Mouse (Mus musculus) intestine, embryonic 14.5 days (tissue): ENCODE data around the gene Imp3. TPM values are rescaled to one million over a fixed set of nuclear protein-coding genes. Genes with fewer than 3 reads are reported as not detected.
A peak's percentile ranks its signal among the peaks of the same experiment; 100 is the strongest.

Experiments
- ATAC-seq: fragments of 200-750 bp; cut with Nextera tagmentation; replicated peaks from 2 replicates; pipeline ENCODE4 v1.8.0; 2017; ENCODE audit warnings: low read depth, moderate number of reproducible peaks, moderate TSS enrichment, moderate library complexity; ENCODE audit not compliant: low FRiP score, low TSS enrichment
- DNase-seq: peaks from one replicate; pipeline ENCODE4 v3.0.0-alpha.2; 2018; ENCODE audit warnings: low spot score
- H3K27ac ChIP-seq: fragments of 300-500 bp; sonication (generic); 2 replicates; pipeline ENCODE4 v1.5.1; 2014; ENCODE audit warnings: low read depth, mild to moderate bottlenecking, control low read depth
- H3K27me3 ChIP-seq: fragments of 300-500 bp; sonication (generic); replicated peaks from 2 replicates; pipeline ENCODE4 v1.6.1; 2014; ENCODE audit warnings: low read length, control low read depth; ENCODE audit not compliant: control insufficient read depth, insufficient read depth
- H3K36me3 ChIP-seq: fragments of 300-500 bp; sonication (generic); 2 replicates; pipeline ENCODE4 v1.6.1; 2014; ENCODE audit warnings: low read length, control low read depth; ENCODE audit not compliant: control insufficient read depth, insufficient read depth
- H3K4me1 ChIP-seq: fragments of 300-500 bp; sonication (generic); replicated peaks from 2 replicates; pipeline ENCODE4 v1.6.1; 2014; ENCODE audit warnings: low read length, control low read depth, mixed read lengths; ENCODE audit not compliant: control insufficient read depth, insufficient read depth
- H3K4me2 ChIP-seq: fragments of 300-500 bp; sonication (generic); 2 replicates; pipeline ENCODE4 v1.6.1; 2014; ENCODE audit warnings: low read length
- H3K4me3 ChIP-seq: fragments of 300-500 bp; sonication (generic); 2 replicates; pipeline ENCODE4 v1.5.1; 2014; ENCODE audit warnings: low read depth, low read length, control low read depth, mixed read lengths
- H3K9ac ChIP-seq: fragments of 300-500 bp; sonication (generic); 2 replicates; pipeline ENCODE4 v1.6.1; 2014; ENCODE audit warnings: mild to moderate bottlenecking, low read length
- H3K9me3 ChIP-seq: fragments of 300-500 bp; sonication (generic); 2 replicates; pipeline ENCODE4 v1.6.1; 2016; ENCODE audit warnings: low read length, control low read depth; ENCODE audit not compliant: control insufficient read depth
- WGBS: fragments of 180-500 bp; shearing (Covaris S2); extraction: QIAGEN DNeasy Blood & Tissue Kit; methylation state at CpG from one replicate; pipeline ENCODE4 v1.1.7; 2014; 5-methylcytosine and 5-hydroxymethylcytosine counted together
- polyA plus RNA-seq: library from polyadenylated mRNA; unstranded; fragments of >200 nt; fragmentation: Nextera tagmentation; extraction: Ambion mirVana; gene quantifications from 2 replicates; pipeline ENCODE4 v1.2.1, GENCODE M21; 2014

Gene Imp3
- polyA plus RNA-seq, 1 experiment from 2014 or later = 82.5 TPM

DNA sequence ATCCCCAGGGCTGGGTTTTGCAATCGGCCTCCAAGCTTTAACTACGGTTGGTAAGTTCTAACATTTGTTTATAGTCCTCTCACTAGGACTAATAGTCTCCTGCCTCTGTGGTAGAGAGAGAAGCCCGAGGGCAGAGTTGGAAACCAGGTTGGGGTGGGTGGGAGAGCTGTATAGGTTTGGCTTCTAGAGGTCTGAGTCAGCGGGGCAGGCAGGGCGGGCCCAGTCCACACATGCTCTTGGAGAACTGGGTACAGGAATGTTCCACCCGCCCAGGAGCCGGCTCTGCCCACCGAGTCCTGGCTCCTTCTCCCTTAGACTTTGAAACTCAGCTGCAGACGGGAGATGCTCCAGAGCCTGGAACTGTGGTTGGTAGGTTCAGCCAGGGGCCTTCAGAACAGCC, 23.3 kb upstream of the Imp3 start:
- Histone ChIP-seq H3K4me3 (no peak overlapping the region), H3K4me1 (no peaks in the 10 kb centered on the region), H3K4me2 (no peak overlapping the region), H3K36me3 (peaks cover 36% of the 10 kb centered on the region), H3K27me3 (no peaks in the 10 kb centered on the region), H3K9ac (no peak overlapping the region), H3K27ac (no peak overlapping the region), H3K9me3 (no peaks in the 10 kb centered on the region)
- no peak for DNase-seq
- 75% methylated on average over 9 of the region's 9 CpGs for WGBS
- ATAC-seq = no peak

DNA sequence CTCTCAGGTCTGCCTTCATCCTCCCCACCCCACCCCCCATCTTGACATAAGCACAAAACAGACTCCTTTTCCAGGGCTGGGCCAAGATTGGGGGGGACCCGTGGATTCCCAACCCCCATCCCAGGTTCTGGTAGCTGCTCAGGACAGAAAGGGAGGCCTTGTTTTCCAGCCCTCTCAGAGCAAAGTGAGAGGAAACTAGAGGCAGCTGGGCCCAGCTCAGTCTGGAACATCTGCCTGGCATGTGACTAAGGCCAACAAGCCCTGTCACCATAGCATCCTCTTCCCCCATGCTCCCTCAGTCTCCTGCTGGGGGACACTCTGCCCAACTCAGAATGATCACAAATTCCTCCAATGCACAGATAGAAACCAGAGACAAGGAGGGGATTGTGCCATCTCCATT, 22.2 kb upstream of the Imp3 start:
- Histone ChIP-seq H3K4me3 (no peak overlapping the region), H3K4me1 (no peaks in the 10 kb centered on the region), H3K9ac (no peak overlapping the region), H3K27me3 (no peaks in the 10 kb centered on the region), H3K9me3 (no peaks in the 10 kb centered on the region), H3K4me2 (no peak overlapping the region), H3K27ac (no peak overlapping the region), H3K36me3 (peaks cover 47% of the 10 kb centered on the region)
- DNase-seq (no peak), ATAC-seq (no peak)
- 50% methylated on average over 1 of the region's 1 CpGs for WGBS

GRCm38 (mm10) chr9:56915695-56916410, 21.4 kb upstream of the Imp3 start:
- Histone ChIP-seq H3K4me2 (no peak overlapping the region), H3K9ac (no peak overlapping the region), H3K27ac (no peak overlapping the region), H3K9me3 (no peaks in the 10 kb centered on the region), H3K4me3 (no peak overlapping the region), H3K4me1 (no peaks in the 10 kb centered on the region), H3K27me3 (no peaks in the 10 kb centered on the region), H3K36me3 (peaks cover 51% of the 10 kb centered on the region)
- ATAC-seq (no peak), DNase-seq (no peak)
- 69% methylated on average over 5 of the region's 5 CpGs for WGBS

- 69% methylated on average over 2 of the region's 2 CpGs for WGBS
- Histone ChIP-seq H3K4me3 (no peak overlapping the region), H3K9ac (no peak overlapping the region)
These were observed 20.1 kb upstream of the Imp3 start for GRCm38 (mm10) chr9:56917131-56917530.

GRCm38 (mm10) chr9:56918466-56918865, 18.8 kb upstream of the Imp3 start:
- Histone ChIP-seq H3K4me2 (no peak overlapping the region), H3K9me3 (no peaks in the 10 kb centered on the region), H3K9ac (no peak overlapping the region), H3K27me3 (no peaks in the 10 kb centered on the region), H3K4me1 (peaks cover 9% of the 10 kb centered on the region), H3K27ac (no peak overlapping the region), H3K4me3 (no peak overlapping the region), H3K36me3 (peaks cover 60% of the 10 kb centered on the region)
- DNase-seq = no peak
- no peak for ATAC-seq
- 97% methylated on average over 13 of the region's 13 CpGs for WGBS

More at GRCm38 (mm10) chr9:56917131-56917530, 20.1 kb upstream of the Imp3 start:
- no peaks in the 10 kb centered on the region for H3K4me1 ChIP-seq
- DNase-seq (no peak), ATAC-seq (no peak)
- no peak overlapping the region for H3K4me2 ChIP-seq
- H3K36me3 ChIP-seq = peaks cover 58% of the 10 kb centered on the region
- H3K9me3 ChIP-seq = no peaks in the 10 kb centered on the region
- H3K27me3 ChIP-seq = no peaks in the 10 kb centered on the region
- H3K27ac ChIP-seq = no peak overlapping the region

GRCm38 (mm10) chr9:56922746-56923145, 14.5 kb upstream of the Imp3 start:
- Histone ChIP-seq H3K9ac (no peak overlapping the region), H3K4me2 (peak overlapping the region; percentile 74), H3K9me3 (no peaks in the 10 kb centered on the region), H3K36me3 (peaks cover 38% of the 10 kb centered on the region), H3K4me3 (0 out of 2 replicates have a peak overlapping the region, but pooled peaks have one; percentile 35), H3K27me3 (no peaks in the 10 kb centered on the region), H3K4me1 (peaks cover 39% of the 10 kb centered on the region), H3K27ac (0 out of 2 replicates have a peak overlapping the region, but pooled peaks have one; percentile 29)
- WGBS = 86% methylated on average over 4 of the region's 4 CpGs
- ATAC-seq (no peak), DNase-seq (no peak)

DNA sequence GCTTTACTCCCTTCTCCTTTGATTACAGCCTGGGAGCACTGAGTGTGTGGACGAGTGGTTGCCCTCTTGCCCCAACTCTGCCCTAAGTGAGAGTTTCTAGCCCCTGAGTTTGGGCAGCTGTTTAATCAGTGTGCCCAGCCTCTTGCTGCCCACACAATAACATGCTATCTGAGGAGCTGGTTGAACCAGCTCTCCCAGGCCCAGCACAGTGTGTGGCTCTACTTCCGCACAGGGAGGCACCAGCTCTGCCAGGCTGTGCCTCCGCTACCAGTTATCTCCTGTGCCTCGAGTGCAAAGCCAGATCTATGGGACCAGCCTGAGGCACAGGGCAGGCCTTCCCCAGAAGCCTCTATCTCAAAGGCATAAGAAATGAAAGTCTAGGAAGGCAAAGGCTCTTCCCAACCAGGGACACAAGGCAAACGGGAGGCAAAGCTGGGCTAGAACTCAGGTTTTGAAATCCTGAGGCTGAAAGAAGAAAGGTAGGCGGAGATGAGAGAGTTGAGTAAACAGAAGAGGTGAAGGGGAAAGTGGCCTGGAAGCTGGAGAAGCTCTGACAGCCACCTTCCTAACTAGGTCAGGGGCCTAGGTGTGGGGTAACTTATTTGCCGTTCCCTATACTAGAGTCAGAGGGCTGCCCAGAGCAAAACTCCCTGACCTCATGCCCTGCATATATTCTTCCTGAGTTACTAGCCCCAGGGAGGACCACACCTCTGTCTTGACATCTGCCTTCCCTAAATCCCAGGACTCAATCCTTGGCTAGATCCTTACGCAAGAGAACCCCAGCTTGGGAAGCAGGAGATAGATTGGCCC, 13.2 kb upstream of the Imp3 start:
- ATAC-seq (no peak), DNase-seq (no peak)
- H3K4me2 ChIP-seq = peak overlapping the region; percentile 74
- WGBS = 54% methylated on average over 8 of the region's 8 CpGs
- H3K4me3 ChIP-seq = peak overlapping the region; percentile 35
- H3K9ac ChIP-seq = peak overlapping the region; percentile 23
- no peaks in the 10 kb centered on the region for H3K9me3 ChIP-seq
- peaks cover 27% of the 10 kb centered on the region for H3K36me3 ChIP-seq
- H3K4me1 ChIP-seq = peaks cover 39% of the 10 kb centered on the region
- no peaks in the 10 kb centered on the region for H3K27me3 ChIP-seq
- H3K27ac ChIP-seq = peak overlapping the region; percentile 29; the same call in 1 of the 2 replicates

DNA sequence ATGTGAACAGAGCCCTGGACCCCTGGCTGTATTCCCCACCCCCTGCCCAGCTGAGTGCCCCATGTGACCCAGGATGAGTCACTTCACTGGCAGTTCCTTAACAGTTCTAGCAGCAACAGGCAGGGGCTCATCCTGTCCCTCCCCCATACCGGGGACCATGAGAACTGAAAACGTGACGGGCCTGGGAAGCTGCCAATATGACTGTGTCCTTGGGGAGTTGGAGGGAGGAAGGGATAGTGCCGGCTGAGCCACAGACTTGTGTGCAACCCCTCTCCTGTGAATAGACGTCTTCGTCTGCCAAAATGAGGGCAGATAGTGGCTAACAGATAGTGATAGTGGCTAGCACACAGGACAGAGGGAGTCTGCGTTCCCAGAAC, 12.6 kb upstream of the Imp3 start:
- Histone ChIP-seq H3K27ac (peak overlapping the region; percentile 29; the same call in 1 of the 2 replicates), H3K9ac (peak overlapping the region; percentile 23), H3K4me2 (peak overlapping the region; percentile 74), H3K36me3 (peaks cover 21% of the 10 kb centered on the region), H3K9me3 (no peaks in the 10 kb centered on the region), H3K4me3 (peak overlapping the region; percentile 35), H3K4me1 (peaks cover 39% of the 10 kb centered on the region), H3K27me3 (no peaks in the 10 kb centered on the region)
- peak; percentile 70 for DNase-seq
- 13% methylated on average over 7 of the region's 7 CpGs for WGBS
- peak; percentile 61; the same call in 1 of the 2 replicates for ATAC-seq
